Mouse (Mus musculus) intestine, postnatal 0 days (tissue): ENCODE measurements at regions not wholly inside any gene's neighbourhood (a gene's known extent, or its start where the extent isn't known, plus 50 kb on each side); places are given as distances from the start of the nearest gene placed in this dataset.

ENCODE experiments used
- ATAC-seq: fragments of 200-750 bp; cut with Nextera tagmentation; 2 replicates; pipeline ENCODE4 v1.8.0; 2017; ENCODE audit warnings: mild to moderate bottlenecking, moderate TSS enrichment, moderate library complexity
- H3K27ac ChIP-seq: fragments of 300-500 bp; sonication (generic); 2 replicates; pipeline ENCODE4 v1.5.1; 2014; ENCODE audit warnings: mild to moderate bottlenecking, low read depth, low read length, moderate library complexity
- H3K27me3 ChIP-seq: fragments of 300-500 bp; sonication (generic); replicated peaks from 2 replicates; pipeline ENCODE4 v1.6.1; 2014; ENCODE audit warnings: low read length, mixed read lengths; ENCODE audit not compliant: control insufficient read depth, insufficient read depth
- H3K36me3 ChIP-seq: fragments of 300-500 bp; sonication (generic); 2 replicates; pipeline ENCODE4 v1.6.1; 2014; ENCODE audit warnings: mild to moderate bottlenecking, moderate library complexity; ENCODE audit not compliant: control insufficient read depth, insufficient read depth
- H3K4me1 ChIP-seq: fragments of 300-500 bp; sonication (generic); replicated peaks from 2 replicates; pipeline ENCODE4 v1.6.1; 2014; ENCODE audit warnings: antibody characterized with exemption, low read length, mixed read lengths; ENCODE audit not compliant: control insufficient read depth, insufficient read depth
- H3K4me2 ChIP-seq: fragments of 300-500 bp; sonication (generic); replicated peaks from 2 replicates; pipeline ENCODE4 v1.6.1; 2014; ENCODE audit warnings: low read depth, mild to moderate bottlenecking, moderate library complexity
- H3K4me3 ChIP-seq: fragments of 300-500 bp; sonication (generic); 2 replicates; pipeline ENCODE4 v1.5.1; 2014; ENCODE audit warnings: low read depth, low read length
- H3K9ac ChIP-seq: fragments of 300-500 bp; sonication (generic); 2 replicates; pipeline ENCODE4 v1.6.1; 2014; ENCODE audit warnings: mild to moderate bottlenecking, low read depth, low read length
- H3K9me3 ChIP-seq: fragments of 300-500 bp; sonication (generic); 2 replicates; pipeline ENCODE4 v1.6.1; 2016; ENCODE audit warnings: mixed run types; ENCODE audit not compliant: control insufficient read depth
- CTCF ChIP-seq: sonication (generic); IDR thresholded peaks from 2 replicates; pipeline ENCODE4 v1.5.1; 2016; ENCODE audit warnings: low read depth, mild to moderate bottlenecking, control low read depth, antibody characterized with exemption, moderate library complexity
- WGBS: fragments of 180-500 bp; shearing (Covaris S2); extraction: QIAGEN DNeasy Blood & Tissue Kit; methylation state at CpG from one replicate; pipeline ENCODE4 v1.1.7; 2014; 5-methylcytosine and 5-hydroxymethylcytosine counted together

DNA sequence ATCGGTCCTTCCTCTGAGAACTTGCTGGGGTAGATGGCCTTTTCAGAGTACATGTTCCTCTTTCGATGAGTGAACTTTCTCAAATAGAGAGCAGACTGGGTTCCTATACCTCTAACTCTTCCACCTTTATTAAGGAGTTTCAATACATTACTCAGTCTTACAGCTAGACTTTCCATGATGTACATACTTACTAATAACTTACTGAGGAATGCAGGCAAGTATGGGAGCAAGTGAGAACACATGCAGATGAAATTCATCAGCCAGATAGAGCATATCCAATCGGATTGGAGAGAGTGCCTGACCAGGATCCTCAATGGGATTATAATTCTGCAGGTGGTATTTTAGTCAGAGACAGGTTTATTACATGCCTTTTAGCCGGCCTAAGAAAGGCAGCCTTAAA lies 292.2 kb upstream of the Large1 start:
- no peak overlapping the region for H3K4me2 ChIP-seq
- no peak overlapping the region for H3K9ac ChIP-seq
- no peaks in the 10 kb centered on the region for H3K9me3 ChIP-seq
- H3K27ac ChIP-seq = no peak overlapping the region
- H3K36me3 ChIP-seq = no peaks in the 10 kb centered on the region
- H3K27me3 ChIP-seq = no peaks in the 10 kb centered on the region
- ATAC-seq = no peak
- 82% methylated on average over 4 of the region's 4 CpGs for WGBS
- no peak overlapping the region for H3K4me3 ChIP-seq
- H3K4me1 ChIP-seq = no peaks in the 10 kb centered on the region
- no peak for TF ChIP-seq CTCF

GRCm38 (mm10) chr8:73626798-73627197 lies 273.5 kb upstream of the Large1 start:
- no peak overlapping the region for H3K27ac ChIP-seq
- H3K4me3 ChIP-seq = no peak overlapping the region
- H3K9ac ChIP-seq = no peak overlapping the region
- H3K9me3 ChIP-seq = no peaks in the 10 kb centered on the region
- no peak overlapping the region for H3K4me2 ChIP-seq
- no peaks in the 10 kb centered on the region for H3K27me3 ChIP-seq
- H3K36me3 ChIP-seq = no peaks in the 10 kb centered on the region
- H3K4me1 ChIP-seq = no peaks in the 10 kb centered on the region
- ATAC-seq = no peak
- no peak for TF ChIP-seq CTCF

DNA sequence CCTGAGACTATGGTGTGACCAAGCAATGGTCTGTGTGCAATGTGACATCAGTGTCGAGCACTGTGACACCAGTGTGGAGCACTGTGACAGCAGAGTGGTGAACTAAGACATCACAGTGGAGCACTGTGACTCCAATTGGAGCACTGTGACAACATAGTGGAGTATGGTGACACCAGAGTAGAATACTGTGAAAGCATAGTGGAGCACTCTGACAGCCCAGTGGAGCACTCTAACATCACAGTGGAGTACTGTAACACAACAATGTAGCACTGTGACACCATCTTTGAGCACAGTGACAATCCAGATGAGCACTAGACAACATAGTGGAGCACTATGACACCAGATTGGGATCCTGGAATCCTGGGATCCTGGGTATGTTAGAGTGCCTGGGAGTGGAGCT lies 265.6 kb upstream of the Large1 start:
- ATAC-seq = 0 out of 2 replicates have a peak, but pooled peaks have one; percentile 8
- Histone ChIP-seq H3K4me3 (no peak overlapping the region), H3K9ac (no peak overlapping the region), H3K9me3 (no peaks in the 10 kb centered on the region), H3K36me3 (no peaks in the 10 kb centered on the region), H3K4me1 (no peaks in the 10 kb centered on the region), H3K27ac (no peak overlapping the region), H3K27me3 (no peaks in the 10 kb centered on the region), H3K4me2 (no peak overlapping the region)
- 79% methylated on average over 1 of the region's 1 CpGs for WGBS
- no peak for TF ChIP-seq CTCF

DNA sequence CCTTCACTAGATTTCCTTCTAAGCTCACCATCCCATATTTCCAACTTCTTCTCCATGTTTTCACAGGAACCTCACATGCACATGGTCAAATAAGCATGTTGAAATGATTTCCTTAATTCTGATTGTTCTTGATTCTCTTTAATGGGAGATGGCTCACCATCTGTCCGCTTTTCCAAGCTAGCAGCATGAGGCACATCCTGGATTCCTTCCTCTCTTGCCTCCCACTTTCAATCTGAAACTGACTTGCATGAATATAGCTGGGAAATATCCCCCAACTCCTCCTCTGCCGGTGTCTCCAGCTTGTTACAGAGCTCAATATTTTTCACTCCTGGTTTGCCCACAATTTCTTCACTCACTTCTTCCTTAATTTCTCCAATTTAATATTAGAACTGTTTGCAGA lies 261.3 kb upstream of the Large1 start:
- Histone ChIP-seq H3K27ac (no peak overlapping the region), H3K4me3 (no peak overlapping the region), H3K9ac (no peak overlapping the region), H3K27me3 (no peaks in the 10 kb centered on the region), H3K4me1 (no peaks in the 10 kb centered on the region), H3K9me3 (no peaks in the 10 kb centered on the region), H3K36me3 (no peaks in the 10 kb centered on the region), H3K4me2 (no peak overlapping the region)
- no peak for TF ChIP-seq CTCF
- ATAC-seq = no peak
- 80% methylated on average over 2 of the region's 2 CpGs for WGBS

GRCm38 (mm10) chr8:73614106-73614505 lies 260.8 kb upstream of the Large1 start:
- no peaks in the 10 kb centered on the region for H3K9me3 ChIP-seq
- no peak overlapping the region for H3K4me2 ChIP-seq
- no peak for ATAC-seq
- H3K27ac ChIP-seq = no peak overlapping the region
- TF ChIP-seq CTCF = no peak
- WGBS = 61% methylated on average over 2 of the region's 2 CpGs
- no peaks in the 10 kb centered on the region for H3K27me3 ChIP-seq
- H3K9ac ChIP-seq = no peak overlapping the region
- no peaks in the 10 kb centered on the region for H3K36me3 ChIP-seq
- no peak overlapping the region for H3K4me3 ChIP-seq
- no peaks in the 10 kb centered on the region for H3K4me1 ChIP-seq

- WGBS = 87% methylated on average over 10 of the region's 10 CpGs
- Histone ChIP-seq H3K9me3 (no peaks in the 10 kb centered on the region), H3K4me2 (no peak overlapping the region), H3K27me3 (no peaks in the 10 kb centered on the region), H3K9ac (no peak overlapping the region), H3K36me3 (no peaks in the 10 kb centered on the region), H3K4me1 (no peaks in the 10 kb centered on the region), H3K4me3 (no peak overlapping the region), H3K27ac (no peak overlapping the region)
- ATAC-seq = no peak
- TF ChIP-seq CTCF = no peak
Measured at GRCm38 (mm10) chr8:73611583-73611982, 258.2 kb upstream of the Large1 start.

- TF ChIP-seq CTCF = no peak
- Histone ChIP-seq H3K36me3 (no peaks in the 10 kb centered on the region), H3K27me3 (no peaks in the 10 kb centered on the region), H3K4me1 (no peaks in the 10 kb centered on the region), H3K4me3 (no peak overlapping the region), H3K27ac (no peak overlapping the region), H3K9ac (no peak overlapping the region), H3K4me2 (no peak overlapping the region), H3K9me3 (no peaks in the 10 kb centered on the region)
- ATAC-seq = no peak
Measured at GRCm38 (mm10) chr8:73570599-73570998, 217.3 kb upstream of the Large1 start.
